Mouse (Mus musculus) frontal cortex, postnatal 14 days (tissue): ENCODE results near the gene Acsm4.

Source experiments
- DNase-seq, 2 experiments: peaks; one replicate each; pipeline ENCODE4 v3.0.0; 2022; ENCODE audit warnings: low spot score in 2 of 2

The Acsm4 gene

GRCm38 (mm10) chr7:119762166-119762697 lies 72.4 kb downstream of the Acsm4 start:
- DNase-seq: no peak
